Mouse (Mus musculus) Muller cell, postnatal 12 days (primary cell): ENCODE results near the gene Tas2r143.

Experiments
- DNase-seq: peaks from one replicate; pipeline ENCODE4 v3.0.0-alpha.2; 2015; ENCODE audit errors: inconsistent ontology term

The Tas2r143 gene

GRCm38 (mm10) chr6:42397041-42397657, 2.9 kb upstream of the Tas2r143 start:
- no peak for DNase-seq

- no peak for DNase-seq
These were observed 1.8 kb upstream of the Tas2r143 start for GRCm38 (mm10) chr6:42398285-42398684.

GRCm38 (mm10) chr6:42398998-42399397, 1.0 kb upstream of the Tas2r143 start:
- no peak for DNase-seq

- no peak for DNase-seq
These were observed 5.1 kb downstream of the Tas2r143 start, which contains the start of gene Tas2r135 for GRCm38 (mm10) chr6:42405134-42405533. Tas2r135 (plus strand) TSS chr6:42405434.

GRCm38 (mm10) chr6:42419443-42419842, 19.4 kb downstream of the Tas2r143 start:
- DNase-seq = peak; percentile 38

GRCm38 (mm10) chr6:42421439-42421838, 21.4 kb downstream of the Tas2r143 start:
- DNase-seq = no peak

- no peak for DNase-seq
These were observed 24.4 kb downstream of the Tas2r143 start for GRCm38 (mm10) chr6:42424472-42424871.

GRCm38 (mm10) chr6:42426337-42426736, 26.3 kb downstream of the Tas2r143 start:
- no peak for DNase-seq

- peak; percentile 3 for DNase-seq
These were observed 33.5 kb downstream of the Tas2r143 start for GRCm38 (mm10) chr6:42433554-42433953.

GRCm38 (mm10) chr6:42434446-42434845, 34.4 kb downstream of the Tas2r143 start, which contains the start of gene Tas2r126:
Tas2r126 (plus strand) TSS chr6:42434535.
- DNase-seq = no peak

GRCm38 (mm10) chr6:42435490-42435889, 35.5 kb downstream of the Tas2r143 start:
- no peak for DNase-seq

GRCm38 (mm10) chr6:42441395-42441794, 41.4 kb downstream of the Tas2r143 start:
- DNase-seq = no peak

- peak; percentile 71 for DNase-seq
These were observed 44.5 kb downstream of the Tas2r143 start for GRCm38 (mm10) chr6:42444491-42444890.

GRCm38 (mm10) chr6:42447381-42447780, 47.3 kb downstream of the Tas2r143 start:
- DNase-seq = no peak
